Mouse (Mus musculus): Measurements from ENCODE around the gene Spsb3.

- TF ChIP-seq GATA1 (IDR thresholded peaks at IDR 0.05; ENCODE audit: low read length) (no peak), TAL1 (IDR thresholded peaks at IDR 0.05; ENCODE audit: low read length) (no peak)
Measured at GRCm38 (mm10) chr17:24890151-24891092, 4.0 kb downstream of the Spsb3 start.
